Mouse (Mus musculus) forebrain, embryonic 10.5 days (tissue): Measurements from ENCODE around the gene P2ry2. TPM values are rescaled to one million over a fixed set of nuclear protein-coding genes. Genes with fewer than 3 reads are reported as not detected.

Experiments used
- DNase-seq: peaks from one replicate; pipeline ENCODE4 v3.0.0-alpha.2; 2017; ENCODE audit warnings: low spot score; ENCODE audit errors: extremely low spot score
- H3K27ac ChIP-seq: fragments of 300-500 bp; sonication (generic); 2 replicates; pipeline ENCODE4 v1.5.1; 2016; ENCODE audit warnings: mild to moderate bottlenecking
- H3K27me3 ChIP-seq: fragments of 300-500 bp; sonication (generic); 2 replicates; pipeline ENCODE4 v1.6.1; 2016; ENCODE audit warnings: mild to moderate bottlenecking; ENCODE audit not compliant: poor library complexity, severe bottlenecking
- H3K36me3 ChIP-seq: fragments of 300-500 bp; sonication (generic); replicated peaks from 2 replicates; pipeline ENCODE4 v1.6.1; 2016; ENCODE audit warnings: mild to moderate bottlenecking, moderate library complexity
- H3K4me1 ChIP-seq: fragments of 300-500 bp; sonication (generic); 2 replicates; pipeline ENCODE4 v1.6.1; 2016
- H3K4me3 ChIP-seq: fragments of 300-500 bp; sonication (generic); 2 replicates; pipeline ENCODE4 v1.5.1; 2016; ENCODE audit warnings: mild to moderate bottlenecking, moderate library complexity
- H3K9me3 ChIP-seq: fragments of 300-500 bp; sonication (generic); 2 replicates; pipeline ENCODE4 v1.6.1; 2016; ENCODE audit warnings: mild to moderate bottlenecking, moderate library complexity
- WGBS: fragments of 180-500 bp; shearing (Covaris S2); methylation state at CpG from one replicate; pipeline ENCODE4 v1.1.7; 2016; 5-methylcytosine and 5-hydroxymethylcytosine counted together
- polyA plus RNA-seq: library from polyadenylated mRNA; unstranded; fragments of >200 nt; fragmentation: Nextera tagmentation; extraction: Ambion mirVana; gene quantifications from 2 replicates; pipeline ENCODE4 v1.2.1, GENCODE M21; 2016

The P2ry2 gene
- polyA plus RNA-seq: 0.27 and 0.36 TPM in 2 replicates

DNA sequence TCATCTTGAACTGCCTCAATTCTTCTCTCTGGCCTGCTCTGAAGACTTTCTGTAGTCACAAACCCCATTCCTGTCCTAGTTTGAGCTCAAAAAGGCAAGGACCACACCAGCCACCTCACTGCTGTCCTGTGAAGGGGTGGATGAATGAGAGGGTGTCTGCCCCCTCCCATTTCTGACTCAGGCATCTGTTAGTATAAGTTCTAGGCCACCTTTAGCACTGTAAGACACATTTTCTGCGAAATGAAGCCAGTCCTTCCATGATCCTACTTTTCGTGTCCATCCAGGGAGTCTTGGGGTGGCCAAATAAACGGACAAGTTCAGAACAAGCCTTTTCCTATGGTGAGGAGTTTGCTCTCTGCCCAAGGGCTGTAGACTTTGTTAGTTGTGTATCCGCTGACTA lies at the start of gene P2ry2:
P2ry2 (minus strand) TSS at position 326 of the 400 bp plus-strand sequence.
- no peaks in the 10 kb centered on the region for H3K9me3 ChIP-seq
- H3K27ac ChIP-seq: peak within 1 kb of the TSS; percentile 73
- H3K27me3 ChIP-seq: peaks cover 80% of the 10 kb centered on the region

DNA sequence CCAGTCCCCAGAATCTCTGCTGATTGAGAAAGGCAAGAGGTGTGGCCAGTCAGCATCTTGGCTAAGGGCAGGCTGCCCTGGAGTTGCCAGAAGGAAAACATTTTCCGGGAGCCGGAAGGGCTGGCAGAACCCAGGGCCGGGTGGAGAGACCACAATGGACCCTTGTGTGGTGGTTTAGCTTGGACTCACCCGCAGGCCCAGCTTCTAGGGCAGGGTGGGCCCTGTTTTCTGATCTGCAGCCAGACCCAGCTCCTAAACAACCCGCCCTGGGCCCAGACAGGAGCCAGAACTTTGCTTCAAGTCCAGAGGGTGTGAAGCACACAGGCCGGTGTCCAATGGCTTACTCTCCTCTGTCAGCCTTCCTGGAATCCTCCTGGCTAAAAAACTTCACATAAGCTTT lies 49.6 kb upstream of the P2ry2 start:
- H3K4me1 ChIP-seq: peaks cover 20% of the 10 kb centered on the region
- no peak overlapping the region for H3K4me3 ChIP-seq
- H3K27me3 ChIP-seq: peaks cover 9% of the 10 kb centered on the region
- 84% methylated on average over 6 of the region's 6 CpGs for WGBS
- no peaks in the 10 kb centered on the region for H3K36me3 ChIP-seq
- no peaks in the 10 kb centered on the region for H3K9me3 ChIP-seq
- DNase-seq: no peak
- H3K27ac ChIP-seq: no peak overlapping the region

More for the DNA sequence above, at the start of gene P2ry2:
- H3K4me3 ChIP-seq: peak within 1 kb of the TSS; percentile 68
- peaks cover 36% of the 10 kb centered on the region for H3K4me1 ChIP-seq
- 59% methylated on average over 4 of the region's 4 CpGs for WGBS
- no peak for DNase-seq
- no peaks in the 10 kb centered on the region for H3K36me3 ChIP-seq

- peaks cover 9% of the 10 kb centered on the region for H3K27me3 ChIP-seq
- H3K36me3 ChIP-seq: no peaks in the 10 kb centered on the region
- no peaks in the 10 kb centered on the region for H3K9me3 ChIP-seq
- H3K4me3 ChIP-seq: peak overlapping the region; percentile 25
- peak; percentile 83 for DNase-seq
- 8% methylated on average over 17 of the region's 17 CpGs for WGBS
- peaks cover 20% of the 10 kb centered on the region for H3K4me1 ChIP-seq
- H3K27ac ChIP-seq: no peak overlapping the region
Measured at GRCm38 (mm10) chr7:101061381-101061780, 48.7 kb upstream of the P2ry2 start.

- Histone ChIP-seq H3K4me3 (no peak overlapping the region), H3K36me3 (no peaks in the 10 kb centered on the region), H3K27me3 (peaks cover 9% of the 10 kb centered on the region), H3K27ac (no peak overlapping the region), H3K4me1 (peaks cover 20% of the 10 kb centered on the region), H3K9me3 (no peaks in the 10 kb centered on the region)
- WGBS: 72% methylated on average over 5 of the region's 5 CpGs
- no peak for DNase-seq
Measured at GRCm38 (mm10) chr7:101060476-101060875, 47.8 kb upstream of the P2ry2 start.

DNA sequence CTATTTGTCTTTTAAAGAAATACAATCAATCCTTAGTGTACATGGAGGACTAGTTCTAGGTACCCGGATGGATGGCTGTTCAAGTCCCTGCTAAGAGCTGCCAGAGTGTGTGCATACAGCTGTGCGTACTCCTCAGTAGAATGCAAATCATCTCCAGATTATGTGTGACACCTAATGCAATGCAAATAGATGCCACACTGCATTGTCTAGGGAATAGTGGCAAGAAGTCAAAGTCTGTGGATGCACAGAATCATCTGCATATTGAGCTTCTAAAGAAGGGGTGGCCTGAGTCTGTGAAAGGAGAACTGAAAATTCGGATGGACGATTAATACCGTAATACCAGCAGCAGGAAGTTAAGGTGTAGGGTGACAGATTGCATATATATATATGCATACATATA lies 46.5 kb upstream of the P2ry2 start:
- WGBS: 93% methylated on average over 5 of the region's 5 CpGs
- Histone ChIP-seq H3K9me3 (no peaks in the 10 kb centered on the region), H3K4me3 (no peak overlapping the region), H3K4me1 (peaks cover 20% of the 10 kb centered on the region), H3K36me3 (no peaks in the 10 kb centered on the region), H3K27ac (no peak overlapping the region), H3K27me3 (peaks cover 9% of the 10 kb centered on the region)
- DNase-seq: no peak

- no peak overlapping the region for H3K27ac ChIP-seq
- peaks cover 20% of the 10 kb centered on the region for H3K4me1 ChIP-seq
- 75% methylated on average over 4 of the region's 4 CpGs for WGBS
Measured at GRCm38 (mm10) chr7:101057309-101057708, 44.6 kb upstream of the P2ry2 start.

GRCm38 (mm10) chr7:101053136-101053535 lies 40.5 kb upstream of the P2ry2 start:
- DNase-seq: no peak
- Histone ChIP-seq H3K36me3 (no peaks in the 10 kb centered on the region), H3K4me3 (no peak overlapping the region), H3K27me3 (no peaks in the 10 kb centered on the region), H3K4me1 (peaks cover 18% of the 10 kb centered on the region), H3K27ac (no peak overlapping the region), H3K9me3 (no peaks in the 10 kb centered on the region)
- WGBS: 81% methylated on average over 2 of the region's 2 CpGs

More at GRCm38 (mm10) chr7:101057309-101057708, 44.6 kb upstream of the P2ry2 start:
- Histone ChIP-seq H3K9me3 (no peaks in the 10 kb centered on the region), H3K4me3 (no peak overlapping the region), H3K36me3 (no peaks in the 10 kb centered on the region), H3K27me3 (peaks cover 8% of the 10 kb centered on the region)
- no peak for DNase-seq

DNA sequence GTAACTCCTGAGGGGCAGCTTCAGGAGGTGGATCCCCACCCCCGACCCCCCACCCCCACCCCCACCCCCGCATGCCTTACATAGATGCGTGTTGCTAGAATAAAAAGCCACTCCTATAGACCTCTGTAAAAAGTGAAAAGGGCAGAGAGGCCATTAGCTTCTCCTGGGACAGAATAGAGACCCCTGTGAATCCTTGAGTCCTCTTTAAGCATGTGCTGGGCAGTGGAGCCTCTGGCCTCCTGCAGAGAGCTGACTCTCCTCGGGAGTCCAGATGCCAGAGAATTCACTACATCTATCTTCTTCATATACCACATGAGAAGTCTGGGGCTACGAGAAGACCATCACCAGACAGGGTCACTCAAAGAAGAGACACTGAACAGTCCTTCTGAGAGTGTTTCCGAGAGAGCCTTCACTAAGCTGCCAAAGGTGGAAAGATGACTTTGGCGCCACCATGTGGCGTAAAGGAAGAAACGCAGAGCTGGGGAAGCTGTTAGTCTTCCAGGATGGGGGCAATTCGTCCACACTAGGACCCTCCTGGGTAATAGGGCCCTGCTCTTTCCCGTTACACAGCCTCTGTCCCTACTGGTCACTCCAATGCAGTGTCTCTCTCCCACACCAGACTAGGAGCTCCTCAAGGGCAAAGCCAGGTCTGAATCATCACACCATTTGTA lies 39.0 kb upstream of the P2ry2 start:
- Histone ChIP-seq H3K36me3 (no peaks in the 10 kb centered on the region), H3K9me3 (no peaks in the 10 kb centered on the region), H3K27ac (peak overlapping the region; percentile 26; the same call in 1 of the 2 replicates), H3K4me1 (peaks cover 16% of the 10 kb centered on the region), H3K4me3 (no peak overlapping the region), H3K27me3 (no peaks in the 10 kb centered on the region)
- DNase-seq: peak; percentile 75
- WGBS: 23% methylated on average over 11 of the region's 11 CpGs

DNA sequence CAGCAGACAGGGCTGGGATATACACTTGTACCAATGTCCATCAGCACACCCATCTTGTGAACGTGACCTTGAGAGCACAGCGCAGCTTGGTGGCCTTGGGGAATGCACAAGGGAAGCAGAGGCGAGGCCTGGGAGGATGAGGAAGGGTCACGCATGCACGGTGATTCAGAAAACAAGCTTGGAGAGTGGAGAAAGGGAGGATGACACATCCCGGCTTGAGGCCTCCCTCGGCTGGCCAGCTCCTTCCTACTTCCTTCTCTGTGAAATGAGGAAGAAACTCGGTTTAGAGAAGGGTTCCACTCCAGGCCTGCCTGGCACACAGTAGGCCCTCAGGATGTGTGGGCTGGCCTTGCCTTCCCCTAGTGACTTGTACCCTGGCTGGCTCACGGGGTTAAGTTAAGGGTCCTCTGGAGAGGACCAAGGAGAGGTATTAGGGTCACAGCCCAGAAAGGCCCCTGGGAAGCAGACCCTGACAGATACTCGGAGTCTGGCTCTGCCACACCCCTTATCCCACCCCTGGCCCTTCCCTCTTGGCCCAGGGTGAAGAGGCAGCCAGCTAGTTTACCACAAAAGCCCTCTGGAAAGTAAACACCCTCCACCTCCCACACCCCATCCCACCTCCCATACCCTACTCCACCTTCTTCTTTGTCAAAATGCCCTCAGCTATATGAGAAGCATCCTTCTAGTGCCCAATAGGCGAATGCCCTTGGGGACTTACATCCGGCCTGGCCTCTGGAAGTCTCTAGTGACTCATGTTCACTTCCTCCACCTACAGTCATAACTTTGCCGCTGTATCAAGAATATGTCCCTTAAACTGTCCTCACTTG lies 38.3 kb upstream of the P2ry2 start:
- WGBS: 74% methylated on average over 13 of the region's 13 CpGs
- H3K9me3 ChIP-seq: no peaks in the 10 kb centered on the region
- no peaks in the 10 kb centered on the region for H3K36me3 ChIP-seq
- H3K4me3 ChIP-seq: no peak overlapping the region
- DNase-seq: no peak
- no peak overlapping the region for H3K27ac ChIP-seq
- no peaks in the 10 kb centered on the region for H3K27me3 ChIP-seq
- H3K4me1 ChIP-seq: peaks cover 16% of the 10 kb centered on the region

- Histone ChIP-seq H3K36me3 (no peaks in the 10 kb centered on the region), H3K27ac (no peak overlapping the region)
Measured at GRCm38 (mm10) chr7:101049326-101050087, 36.8 kb upstream of the P2ry2 start.

GRCm38 (mm10) chr7:101048247-101048646 lies 35.6 kb upstream of the P2ry2 start:
- Histone ChIP-seq H3K27ac (no peak overlapping the region), H3K27me3 (no peaks in the 10 kb centered on the region), H3K4me1 (peaks cover 23% of the 10 kb centered on the region), H3K36me3 (no peaks in the 10 kb centered on the region), H3K4me3 (no peak overlapping the region), H3K9me3 (no peaks in the 10 kb centered on the region)
- WGBS: 87% methylated on average over 5 of the region's 5 CpGs
- DNase-seq: no peak

More at GRCm38 (mm10) chr7:101049326-101050087, 36.8 kb upstream of the P2ry2 start:
- H3K4me3 ChIP-seq: no peak overlapping the region
- H3K27me3 ChIP-seq: no peaks in the 10 kb centered on the region
- no peak for DNase-seq
- H3K9me3 ChIP-seq: no peaks in the 10 kb centered on the region
- 85% methylated on average over 7 of the region's 7 CpGs for WGBS
- peaks cover 17% of the 10 kb centered on the region for H3K4me1 ChIP-seq

GRCm38 (mm10) chr7:101043846-101044541 lies 31.3 kb upstream of the P2ry2 start:
- Histone ChIP-seq H3K27me3 (no peaks in the 10 kb centered on the region), H3K9me3 (no peaks in the 10 kb centered on the region), H3K4me3 (no peak overlapping the region), H3K4me1 (peaks cover 10% of the 10 kb centered on the region), H3K27ac (peak overlapping the region; percentile 20; the same call in 1 of the 2 replicates), H3K36me3 (no peaks in the 10 kb centered on the region)
- WGBS: 54% methylated on average over 8 of the region's 8 CpGs
- DNase-seq: no peak
